Mouse (Mus musculus): ENCODE measurements around the gene Prkaa1. TPM values are rescaled to one million over a fixed set of nuclear protein-coding genes. Genes with fewer than 3 reads are reported as not detected.

The Prkaa1 gene
- polyA plus RNA-seq (2014; fragmentation: Illumina TruSeq; extraction: RNeasy Lipid Tissue Mini Kit (QIAGEN cat#74804); ENCODE audit: low read depth, low replicate concordance), result 11.3 TPM

GRCm38 (mm10) chr15:5143361-5144020 is at the start of gene Prkaa1:
TSS of gene Prkaa1 (plus strand) at chr15:5143861.

GRCm38 (mm10) chr15:5107686-5108654 is 35.7 kb upstream of the Prkaa1 start, which contains the start of gene Card6:
TSS of gene Card6 (minus strand) at chr15:5108539.

GRCm38 (mm10) chr15:5116270-5117030 is 27.2 kb upstream of the Prkaa1 start, which contains the start of gene Rpl37:
TSS of gene Rpl37 (plus strand) at chr15:5116645.

GRCm38 (mm10) chr15:5185366-5186292 is 42.0 kb downstream of the Prkaa1 start, which contains the start of gene Ttc33:
TSS of gene Ttc33 (plus strand) at chr15:5185525.

Other genes with a start within 250 kb of the Prkaa1 start
- not detected for gene Mroh2b, start 245.1 kb upstream of the Prkaa1 start, polyA plus RNA-seq (2014; fragmentation: Illumina TruSeq; extraction: RNeasy Lipid Tissue Mini Kit (QIAGEN cat#74804); ENCODE audit: low read depth, low replicate concordance)
- gene C7, start 80.1 kb upstream of the Prkaa1 start, polyA plus RNA-seq (2014; fragmentation: Illumina TruSeq; extraction: RNeasy Lipid Tissue Mini Kit (QIAGEN cat#74804); ENCODE audit: low read depth, low replicate concordance), result 1.6 TPM
- gene Card6, start 35.3 kb upstream of the Prkaa1 start, polyA plus RNA-seq (2014; fragmentation: Illumina TruSeq; extraction: RNeasy Lipid Tissue Mini Kit (QIAGEN cat#74804); ENCODE audit: low read depth, low replicate concordance), result 3.8 TPM
- gene Rpl37, start 27.2 kb upstream of the Prkaa1 start, polyA plus RNA-seq (2014; fragmentation: Illumina TruSeq; extraction: RNeasy Lipid Tissue Mini Kit (QIAGEN cat#74804); ENCODE audit: low read depth, low replicate concordance), result 461 TPM
- gene Ttc33, start 41.7 kb downstream of the Prkaa1 start, polyA plus RNA-seq (2014; fragmentation: Illumina TruSeq; extraction: RNeasy Lipid Tissue Mini Kit (QIAGEN cat#74804); ENCODE audit: low read depth, low replicate concordance), result 38.8 TPM
- 2.1 TPM for gene Ptger4, start 100.3 kb downstream of the Prkaa1 start, polyA plus RNA-seq (2014; fragmentation: Illumina TruSeq; extraction: RNeasy Lipid Tissue Mini Kit (QIAGEN cat#74804); ENCODE audit: low read depth, low replicate concordance)